Mouse (Mus musculus) liver, embryonic 14.5 days (tissue): ENCODE data around the gene Map7d2.

Experiments used
- CTCF ChIP-seq: IDR thresholded peaks from 2 replicates; pipeline ENCODE4 v1.5.1; 2016; ENCODE audit warnings: antibody characterized with exemption, low read depth, control low read depth
- EP300 ChIP-seq: IDR thresholded peaks from 2 replicates; pipeline ENCODE4 v1.6.1; 2016; ENCODE audit warnings: antibody characterized with exemption, low read depth

- TF ChIP-seq EP300 (no peak), CTCF (no peak)
Observed at GRCm38 (mm10) chrX:159391239-159391638, 23.1 kb upstream of the Map7d2 start.
